Mouse (Mus musculus): Measurements from ENCODE around the gene Vwc2l.

DNA sequence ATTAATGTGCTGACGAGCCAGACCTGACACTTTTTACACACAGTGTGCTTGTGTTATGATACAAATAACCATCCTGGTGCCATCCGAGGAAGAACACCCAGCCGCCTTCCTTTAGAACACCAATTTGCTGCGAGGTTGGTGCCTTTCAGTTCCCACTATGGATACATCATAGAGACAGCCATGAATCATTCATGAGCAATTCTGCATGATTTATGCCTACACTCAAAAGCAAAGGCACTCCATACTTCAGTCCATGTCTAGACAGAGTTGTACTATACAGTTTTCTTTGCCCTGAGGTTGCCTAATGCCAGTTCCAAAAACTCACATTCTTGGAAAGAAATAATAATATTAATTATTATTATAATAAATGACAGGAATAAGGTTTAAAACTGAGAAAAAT is 158.6 kb downstream of the Vwc2l start:
- TF ChIP-seq CTCF (IDR thresholded peaks at IDR 0.05; ENCODE audit: control insufficient read depth, insufficient read depth, insufficient replicate concordance, low read depth, low read length): no peak
- no peak for TF ChIP-seq POLR2A (IDR thresholded peaks at IDR 0.05; ENCODE audit: control insufficient read depth, low read depth, low read length)

Data from testis, adult 2 months (tissue).